21 mouse cellular contexts compared by ENCODE assay signal in the genomic region with DNA sequence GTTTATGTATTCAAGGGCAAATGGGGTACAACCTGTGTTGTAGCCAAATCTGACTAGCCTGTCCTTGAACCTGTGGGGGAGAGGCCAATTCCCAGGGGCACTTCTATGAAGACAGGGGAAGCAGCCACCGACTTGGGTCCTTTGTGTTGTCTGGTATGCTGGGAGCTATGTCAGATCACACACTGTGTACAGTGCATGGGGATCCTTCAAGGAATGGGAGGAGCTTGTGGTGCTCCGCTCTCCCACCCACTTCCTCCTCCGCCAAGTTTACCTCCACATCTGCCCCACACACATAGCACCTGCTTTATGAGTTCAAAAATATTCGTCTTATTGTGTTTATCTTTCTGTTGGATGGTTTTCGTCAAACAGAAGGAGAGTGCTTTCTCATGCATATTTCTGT. TPM values are rescaled to one million over a fixed set of nuclear protein-coding genes. Genes with fewer than 3 reads are reported as not detected.
A peak's percentile ranks its signal among the peaks of the same experiment; 100 is the strongest.
DNase-seq lines count a peak whose midpoint lies in the region; ATAC-seq and TF ChIP-seq lines count a peak whose summit lies in the region.
"Had no signal": no experiment of that assay in that cellular context is flagged by ENCODE, and none has a peak within 500 bp of the region (broad histone marks: within the 10 kb centered on the region; RNA-seq: fewer than 3 reads in every experiment).

No protein-coding gene starts in this region.

- no peaks in the 10 kb centered on the region for H3K27me3 ChIP-seq in intestine, embryonic 16.5 days (replicated peaks; ENCODE audit: control insufficient read depth, insufficient read depth, low read length)
- no peaks in the 10 kb centered on the region for H3K27me3 ChIP-seq in midbrain, embryonic 16.5 days (ENCODE audit: control insufficient read depth, insufficient read depth, low read depth, low read length)
- no peaks in the 10 kb centered on the region for H3K27me3 ChIP-seq in midbrain, embryonic 10.5 days (ENCODE audit: low read depth, poor library complexity, severe bottlenecking)
- H3K27me3 ChIP-seq: embryonic facial prominence, embryonic 13.5 days; forebrain, embryonic 15.5 days; heart, embryonic 13.5 days; liver, embryonic 15.5 days; neural tube, embryonic 13.5 days had no signal

- no peaks in the 10 kb centered on the region for H3K36me3 ChIP-seq in ES-E14 (ENCODE audit: control insufficient read depth, insufficient read depth, low read length, poor library complexity, severe bottlenecking)
- peaks cover 15% of the 10 kb centered on the region for H3K36me3 ChIP-seq in intestine, embryonic 16.5 days (ENCODE audit: control insufficient read depth, insufficient read depth, low read length)
- peaks cover 11% of the 10 kb centered on the region; the same call in 1 of the 2 replicates for H3K36me3 ChIP-seq in midbrain, embryonic 16.5 days (ENCODE audit: control insufficient read depth, insufficient read depth, low read length)
- peaks cover 18% of the 10 kb centered on the region for H3K36me3 ChIP-seq in midbrain, embryonic 10.5 days

- peaks cover 5 to 13% of the 10 kb centered on the region in 2 experiments; a peak in 3 of 4 replicates for H3K4me1 ChIP-seq in ES-E14 (ENCODE audit: control insufficient read depth in 2 of 2, insufficient read depth in 2 of 2, low read length in 2 of 2, poor library complexity in 1 of 2)
- H3K4me1 ChIP-seq in intestine, embryonic 16.5 days (ENCODE audit: control insufficient read depth, insufficient read depth, low read length) = 0 out of 2 replicates have a peak, but pooled peaks cover 3% of the 10 kb centered on the region
- H3K4me1 ChIP-seq in midbrain, embryonic 16.5 days (ENCODE audit: control insufficient read depth, insufficient read depth, low read length) = no peaks in the 10 kb centered on the region
- H3K4me1 ChIP-seq in midbrain, embryonic 10.5 days = no peaks in the 10 kb centered on the region
- H3K4me1 ChIP-seq: embryonic facial prominence, embryonic 13.5 days; forebrain, embryonic 15.5 days; heart, embryonic 13.5 days; liver, embryonic 15.5 days had no signal

- ATAC-seq in intestine, embryonic 16.5 days = 0 out of 2 replicates have a peak, but pooled peaks have one; percentile 61
- no peak for ATAC-seq in midbrain, embryonic 16.5 days
- ATAC-seq: forebrain, embryonic 15.5 days; hindbrain, postnatal 0 days had no signal

- DNase-seq in heart, adult 11 months = peak; percentile 64
- DNase-seq in heart, adult 9 months (ENCODE audit: low spot score in 2 of 2) = no peak
- no peak for DNase-seq in ES-E14 (ENCODE audit: low read depth, low spot score)
- DNase-seq in thymus, postnatal 10 days (ENCODE audit: low spot score in 2 of 2) = peak; percentile 54 to 55
- DNase-seq in cerebellum, adult 8-10 months = no peak
- no peak for DNase-seq in midbrain, embryonic 10.5 days (ENCODE audit: low spot score)
- DNase-seq: adrenal gland, postnatal 10 days; cerebellum, adult 11 months; cerebellum, postnatal 14 days; heart, postnatal 4 days; right cerebral cortex, adult 18-20 months had no signal

- no peak overlapping the region for H3K9ac ChIP-seq in ES-E14 (ENCODE audit: insufficient read depth, low read depth, low read length, poor library complexity, severe bottlenecking)
- H3K9ac ChIP-seq in intestine, embryonic 16.5 days (ENCODE audit: low read depth, low read length) = no peak overlapping the region
- H3K9ac ChIP-seq in midbrain, embryonic 16.5 days (ENCODE audit: low read depth, low read length) = no peak overlapping the region
- H3K9ac ChIP-seq: embryonic facial prominence, embryonic 13.5 days; forebrain, embryonic 15.5 days; heart, embryonic 13.5 days; liver, embryonic 15.5 days; neural tube, embryonic 13.5 days had no signal

- peak overlapping the region; percentile 35; the same call in 1 of the 2 replicates for H3K27ac ChIP-seq in ES-E14 (ENCODE audit: insufficient read depth, low read depth, low read length, poor library complexity, severe bottlenecking)
- H3K27ac ChIP-seq in intestine, embryonic 16.5 days (ENCODE audit: low read length) = no peak overlapping the region
- no peak overlapping the region for H3K27ac ChIP-seq in midbrain, embryonic 16.5 days (ENCODE audit: low read length)
- no peak overlapping the region for H3K27ac ChIP-seq in midbrain, embryonic 10.5 days (replicated peaks)
- H3K27ac ChIP-seq: embryonic facial prominence, embryonic 13.5 days; forebrain, embryonic 15.5 days; heart, embryonic 13.5 days; hindbrain, postnatal 0 days; liver, embryonic 15.5 days; macrophage; neural tube, embryonic 13.5 days had no signal

- no peak overlapping the region for H3K4me2 ChIP-seq in intestine, embryonic 16.5 days (ENCODE audit: low read depth, low read length)
- H3K4me2 ChIP-seq in midbrain, embryonic 16.5 days (ENCODE audit: low read length) = no peak overlapping the region
- H3K4me2 ChIP-seq: embryonic facial prominence, embryonic 13.5 days; forebrain, embryonic 15.5 days; heart, embryonic 13.5 days; liver, embryonic 15.5 days; midbrain, embryonic 11.5 days; neural tube, embryonic 13.5 days had no signal

- H3K4me3 ChIP-seq in ES-E14 (ENCODE audit: insufficient read depth in 1 of 2, low read depth in 1 of 2, low read length in 2 of 2, poor library complexity in 1 of 2, severe bottlenecking in 1 of 2) = no peak overlapping the region
- no peak overlapping the region for H3K4me3 ChIP-seq in intestine, embryonic 16.5 days (ENCODE audit: low read length)
- H3K4me3 ChIP-seq in midbrain, embryonic 16.5 days (ENCODE audit: low read depth, low read length) = no peak overlapping the region
- no peak overlapping the region for H3K4me3 ChIP-seq in midbrain, embryonic 10.5 days
- H3K4me3 ChIP-seq: embryonic facial prominence, embryonic 13.5 days; forebrain, embryonic 15.5 days; heart, embryonic 13.5 days; liver, embryonic 15.5 days; neural tube, embryonic 13.5 days had no signal

- 52% methylated on average over 5 of the region's 5 CpGs for WGBS in intestine, embryonic 16.5 days
- WGBS in midbrain, embryonic 16.5 days = 82% methylated on average over 5 of the region's 5 CpGs
- 89% methylated on average over 5 of the region's 5 CpGs for WGBS in midbrain, embryonic 10.5 days

- H3K9me3 ChIP-seq in ES-E14 (ENCODE audit: control insufficient read depth, insufficient read depth, low read depth, low read length) = no peaks in the 10 kb centered on the region
- no peaks in the 10 kb centered on the region for H3K9me3 ChIP-seq in intestine, embryonic 16.5 days (ENCODE audit: control insufficient read depth, low read length)
- H3K9me3 ChIP-seq in midbrain, embryonic 16.5 days (replicated peaks; ENCODE audit: control insufficient read depth, low read length, poor library complexity, severe bottlenecking) = no peaks in the 10 kb centered on the region
- no peaks in the 10 kb centered on the region for H3K9me3 ChIP-seq in midbrain, embryonic 10.5 days (replicated peaks)
- H3K9me3 ChIP-seq: forebrain, embryonic 15.5 days; liver, embryonic 15.5 days; neural tube, embryonic 13.5 days had no signal

- in situ Hi-C loops in ES-E14 (cut with MboI; ENCODE audit: low sequenced_read_pairs in 2 of 2, unreplicated experiment in 2 of 2) = no loop called here

TF ChIP-seq in ES-E14, 5 proteins besides CTCF, POLR2A, EP300 and RAD21:
- TF ChIP-seq ZNF384 (IDR thresholded peaks at IDR 0.05; ENCODE audit: low read depth, low read length) (no peak), ZC3H11A (IDR thresholded peaks at IDR 0.05; ENCODE audit: borderline replicate concordance, low read depth, low read length) (no peak)

RNA-seq across cellular contexts. Expression of a gene that starts 57.9 kb away (rescaled TPM):
- 34.7 and 34.8 TPM in 2 replicates for total RNA-seq in ES-E14 (2012; rRNA removed)
- polyA plus RNA-seq in intestine, embryonic 16.5 days (2015; fragmentation: Nextera tagmentation; extraction: Ambion mirVana) = 126 and 128 TPM in 2 replicates
- polyA plus RNA-seq in midbrain, embryonic 16.5 days (2015; fragmentation: Nextera tagmentation; extraction: Ambion mirVana) = 33.7 and 41.0 TPM in 2 replicates
- 50.5 and 51.9 TPM in 2 replicates for polyA plus RNA-seq in midbrain, embryonic 10.5 days (2016; fragmentation: Nextera tagmentation; extraction: Ambion mirVana)

RNA-seq across cellular contexts. Expression of a gene that starts 58.0 kb away (rescaled TPM):
- total RNA-seq in ES-E14 (2012; rRNA removed) = 20.7 and 25.7 TPM in 2 replicates
- 23.9 and 24.2 TPM in 2 replicates for polyA plus RNA-seq in intestine, embryonic 16.5 days (2015; fragmentation: Nextera tagmentation; extraction: Ambion mirVana)
- polyA plus RNA-seq in midbrain, embryonic 16.5 days (2015; fragmentation: Nextera tagmentation; extraction: Ambion mirVana) = 23.3 and 24.6 TPM in 2 replicates
- 25.7 and 27.9 TPM in 2 replicates for polyA plus RNA-seq in midbrain, embryonic 10.5 days (2016; fragmentation: Nextera tagmentation; extraction: Ambion mirVana)

Comparison
In these comparisons a context has a peak if more than half of its experiments do, and no peak if none do; other contexts are left out.
1. DNase-seq: peak in heart, adult 11 months (single experiment) and thymus, postnatal 10 days (2 of 2); none in heart, adult 9 months (0 of 2), ES-E14 (single experiment), cerebellum, adult 8-10 months (single experiment) and midbrain, embryonic 10.5 days (single experiment).